Mouse (Mus musculus): ENCODE measurements around the gene 1810009A15Rik.

The 1810009A15Rik gene

DNA sequence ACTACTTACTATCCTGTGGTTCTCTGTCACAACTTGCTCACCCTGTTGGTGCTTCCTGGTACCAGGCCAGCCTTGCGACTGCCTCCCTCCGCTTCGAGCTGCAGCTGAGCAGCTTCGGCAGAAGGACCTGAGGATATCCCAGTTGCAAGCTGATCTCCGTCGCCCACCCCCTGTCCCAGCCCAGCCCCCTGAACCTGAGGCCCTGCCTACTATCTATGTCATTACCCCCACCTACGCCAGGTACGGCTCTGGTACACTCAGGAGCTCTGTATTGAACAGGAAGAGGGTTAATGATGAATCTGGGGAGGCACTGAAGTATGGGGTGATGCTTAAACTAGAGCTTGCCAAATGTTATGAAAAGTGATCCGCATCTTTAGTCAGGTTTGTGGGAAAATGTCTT is 33.1 kb downstream of the 1810009A15Rik start:
- peak in 1 of 2 experiments; percentile 30 for DNase-seq

DNA sequence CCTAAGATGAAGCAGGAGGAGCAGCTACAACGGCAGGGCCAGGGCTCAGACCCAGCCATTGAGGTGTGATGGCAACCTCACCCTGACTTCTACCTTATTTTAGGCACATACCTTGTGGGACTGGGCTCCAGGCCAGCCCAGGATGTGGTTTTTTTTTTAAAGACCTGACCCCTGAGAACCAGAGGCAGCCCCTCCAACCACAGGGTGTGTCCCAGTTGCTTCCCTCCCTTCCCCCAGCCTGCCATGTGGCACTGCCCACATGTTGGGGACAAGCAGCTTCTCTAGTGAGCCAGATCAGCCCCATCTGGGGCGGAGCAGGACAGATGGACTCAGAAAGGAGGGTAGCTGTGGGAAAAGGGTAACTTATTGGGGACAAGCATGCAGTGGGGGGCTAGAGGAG is 38.1 kb downstream of the 1810009A15Rik start:
- peak in 1 of 2 experiments; percentile 19 for DNase-seq

DNA sequence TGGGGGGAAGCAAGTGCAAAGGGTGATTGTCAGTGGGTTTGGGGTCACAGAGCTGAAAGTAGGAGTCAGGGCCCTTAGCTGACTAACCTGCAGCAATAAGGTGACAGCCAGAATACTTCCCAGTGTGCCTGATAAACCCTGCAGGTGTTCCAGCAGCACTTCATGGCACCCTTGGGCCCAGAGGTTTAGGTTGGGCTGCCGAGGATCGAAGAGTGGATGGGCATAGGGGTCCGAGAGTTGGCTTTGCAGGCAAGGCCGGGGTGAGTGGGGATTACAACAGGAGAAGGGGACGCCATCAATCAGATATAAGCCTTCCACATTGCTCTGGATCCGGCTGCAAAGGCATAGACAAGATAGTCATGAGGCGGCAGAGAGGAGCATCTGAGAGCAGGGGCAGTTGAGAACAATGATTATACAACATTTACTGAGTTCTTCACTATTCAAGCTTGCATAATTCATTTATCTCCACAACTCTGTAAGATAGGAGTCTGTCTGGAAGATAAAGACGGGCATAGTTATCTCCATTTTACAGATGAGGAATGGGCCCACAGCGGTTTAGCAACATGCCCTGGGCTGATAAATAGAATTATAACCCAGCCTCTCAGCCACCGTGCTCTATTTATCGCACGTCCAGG is 39.4 kb downstream of the 1810009A15Rik start:
- DNase-seq, result no peak

DNA sequence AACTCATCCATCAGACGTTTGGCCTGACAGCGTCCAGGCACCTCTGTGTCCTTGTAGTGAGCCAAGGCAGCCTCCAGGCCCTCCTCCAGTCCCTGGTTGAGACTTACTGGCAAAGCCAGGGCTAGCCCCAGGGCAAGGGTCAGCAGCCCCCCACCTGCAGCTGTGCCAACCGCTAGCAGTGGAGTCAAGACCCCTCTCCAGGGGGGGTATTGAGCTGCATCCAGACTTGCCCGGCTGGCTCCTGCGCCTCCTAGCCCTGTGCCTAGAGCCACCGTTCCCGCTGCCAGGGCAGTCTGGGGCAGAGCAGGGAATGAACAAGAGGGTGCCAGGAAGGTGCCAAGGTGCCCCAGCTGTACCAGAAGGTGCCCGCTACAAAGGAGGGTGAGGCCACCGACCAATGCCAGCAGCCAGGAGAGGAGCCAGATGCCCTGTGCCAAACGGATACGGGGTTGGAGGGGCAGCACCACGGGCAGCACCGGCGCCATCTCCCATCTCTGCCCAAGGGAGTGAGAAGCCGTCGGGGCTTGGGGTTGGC is 40.1 kb downstream of the 1810009A15Rik start:
- no peak for DNase-seq

DNA sequence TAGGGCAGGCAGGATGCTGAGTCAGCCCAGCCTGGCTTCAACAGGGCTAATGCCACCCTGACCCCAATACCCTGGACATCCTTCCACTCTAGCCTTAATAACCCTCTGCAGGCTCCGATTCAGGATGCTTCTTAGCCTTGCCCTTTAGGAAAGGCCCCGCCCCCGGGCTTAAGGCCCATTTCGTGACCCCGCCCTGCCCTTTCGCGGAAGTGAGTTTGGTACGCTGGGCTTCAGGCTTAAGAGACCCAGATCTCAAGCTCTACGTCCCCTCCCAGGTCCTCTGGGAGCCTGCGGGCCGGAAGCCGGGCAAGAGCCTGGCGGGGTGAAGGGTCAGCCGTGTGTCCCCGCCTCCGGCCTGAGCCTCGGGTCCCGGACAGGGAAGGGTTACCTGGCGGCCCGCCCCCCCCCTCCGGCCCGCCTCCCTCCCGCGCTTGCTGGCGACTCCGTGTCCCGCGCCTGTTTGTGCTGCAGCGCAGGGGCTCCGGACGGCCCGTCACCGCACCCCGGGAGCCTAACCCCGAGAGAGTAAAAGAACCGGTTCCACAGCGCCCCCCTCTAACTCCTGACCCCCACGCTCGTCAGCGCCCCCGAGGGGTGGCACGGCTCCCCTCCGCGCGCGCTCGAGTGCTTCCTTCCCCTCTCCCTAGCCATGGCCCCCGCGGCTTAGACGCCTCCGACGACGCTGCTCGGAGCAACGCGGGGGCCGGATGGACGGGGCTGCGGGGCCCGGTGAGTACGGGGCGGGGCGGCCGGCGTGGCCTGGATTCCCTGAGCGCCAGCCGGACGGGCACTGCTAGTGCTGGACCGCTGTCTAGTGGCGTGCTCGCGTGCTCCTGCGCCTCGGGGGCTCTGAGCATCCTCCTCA is 40.8 kb downstream of the 1810009A15Rik start, which contains the start of the genes Rom1 and Eml3:
TSS of gene Rom1 (minus strand) at position 133 of the 865 bp plus-strand sequence.
TSS of gene Eml3 (plus strand) at position 329 of the 865 bp plus-strand sequence.
- DNase-seq, result peak; percentile 93 to 94

DNA sequence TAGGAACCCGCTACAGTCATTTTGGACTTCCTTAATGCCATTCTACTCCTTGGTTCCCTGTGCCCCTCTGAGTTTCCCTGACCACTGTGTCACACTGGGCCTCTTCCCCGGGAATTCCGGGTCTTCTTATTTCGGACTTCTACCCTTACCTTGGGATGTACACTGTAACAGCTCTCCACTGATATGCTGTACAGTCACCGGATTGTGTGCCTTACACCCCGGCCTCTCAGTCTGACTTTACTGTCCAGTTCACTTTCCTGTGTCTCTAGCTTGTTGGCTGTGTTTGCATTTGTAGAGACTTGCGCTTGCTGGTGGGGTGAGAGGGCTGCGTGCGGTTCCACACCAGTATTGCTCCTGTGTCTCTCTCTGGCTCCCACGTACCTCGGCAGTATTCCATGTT is 41.5 kb downstream of the 1810009A15Rik start:
- DNase-seq, result no peak

DNA sequence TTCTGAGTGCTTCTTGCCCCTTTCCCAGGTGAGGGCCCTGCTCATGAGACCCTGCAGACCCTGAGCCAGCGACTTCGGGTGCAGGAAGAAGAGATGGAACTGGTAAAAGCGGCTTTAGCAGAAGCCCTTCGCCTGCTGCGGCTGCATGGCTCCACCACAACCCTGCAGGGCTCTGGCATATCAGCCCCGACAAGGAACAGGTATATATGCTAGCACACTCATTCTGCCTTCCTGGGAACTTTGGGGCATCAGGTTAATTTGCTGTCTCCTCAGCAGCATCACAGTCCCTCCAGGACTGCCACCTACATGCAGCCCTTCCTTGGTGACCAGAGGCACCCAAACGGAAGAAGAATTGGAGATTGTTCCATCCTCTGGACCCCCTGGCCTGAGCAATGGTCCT is 42.1 kb downstream of the 1810009A15Rik start:
- DNase-seq, result no peak

DNA sequence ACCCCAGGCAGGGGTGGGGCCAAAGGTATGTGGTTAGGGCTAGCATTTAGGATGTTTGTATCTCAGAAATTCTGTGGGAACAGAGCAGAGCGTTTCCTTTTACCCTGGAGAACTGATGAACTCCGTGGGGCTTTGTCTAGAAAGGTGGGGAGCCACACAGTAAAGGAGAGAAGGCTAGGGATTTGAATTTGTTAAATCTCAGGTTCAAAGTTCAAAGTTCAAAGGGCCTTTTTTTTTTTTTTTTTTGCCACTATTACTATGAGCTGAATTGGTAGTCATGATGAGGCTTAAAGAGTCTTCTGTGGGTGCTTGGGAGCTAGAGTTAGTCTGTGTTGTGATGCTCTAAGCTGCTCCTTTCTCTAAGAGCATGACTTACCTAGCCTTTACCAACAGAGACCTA is 48.1 kb downstream of the 1810009A15Rik start:
- no peak for DNase-seq

Data from lung, postnatal 4 days (tissue).